Mouse (Mus musculus): ENCODE measurements around the gene Pdp2. TPM values are rescaled to one million over a fixed set of nuclear protein-coding genes. Genes with fewer than 3 reads are reported as not detected.
A peak's percentile ranks its signal among the peaks of the same experiment; 100 is the strongest.
"Not testable (repeated sequence)": the region's sequence is repeated elsewhere in the genome, so short reads cannot be mapped to it uniquely, and the experiment has no call there.

The Pdp2 gene
- polyA plus RNA-seq, 1 experiment from 2014 or later: 3.5 TPM

- ATAC-seq (peak; percentile 92), DNase-seq (ENCODE audit: low read depth, low spot score) (no peak)
- H3K27me3 ChIP-seq: no peaks in the 10 kb centered on the region
- TF ChIP-seq CTCF (IDR thresholded peaks at IDR 0.05): no peak
- in situ Hi-C loops (cut with MboI; ENCODE audit: low pct_unique_long_range_greater_than_20kb): no loop called here
- POLR2A ChIA-PET: interaction anchor here (1.4 kb wide), 1 partner anchor 11 kb away, joined by 4 read pairs; the partner anchor contains the start of gene Rrad
- CTCF ChIA-PET: interaction anchor here (0.7 to 6.7 kb wide), 4 partner anchors 14 to 43 kb away, joined by 3 to 44 read pairs (median 4); no protein-coding TSS in a partner anchor
Observed at GRCm38 (mm10) chr8:104641426-104642323, 50.4 kb downstream of the Pdp2 start, which contains the start of gene Ciao2b. Gene Ciao2b (minus strand): TSS chr8:104641965.

- in situ Hi-C loops (cut with MboI; ENCODE audit: low pct_unique_long_range_greater_than_20kb): no loop called here
- no peaks in the 10 kb centered on the region for H3K27me3 ChIP-seq
- TF ChIP-seq CTCF (IDR thresholded peaks at IDR 0.05): no peak
- DNase-seq (ENCODE audit: low read depth, low spot score) (no peak), ATAC-seq (no peak)
- ChIA-PET CTCF (interaction anchor here (0.7 to 6.7 kb wide), 4 partner anchors 13 to 44 kb away, joined by 3 to 44 read pairs (median 4); no protein-coding TSS in a partner anchor), POLR2A (interaction anchor here (1.4 kb wide), 1 partner anchor 12 kb away, joined by 4 read pairs; the partner anchor contains the start of gene Rrad)
Observed at GRCm38 (mm10) chr8:104642324-104642654, 51.0 kb downstream of the Pdp2 start.

DNA sequence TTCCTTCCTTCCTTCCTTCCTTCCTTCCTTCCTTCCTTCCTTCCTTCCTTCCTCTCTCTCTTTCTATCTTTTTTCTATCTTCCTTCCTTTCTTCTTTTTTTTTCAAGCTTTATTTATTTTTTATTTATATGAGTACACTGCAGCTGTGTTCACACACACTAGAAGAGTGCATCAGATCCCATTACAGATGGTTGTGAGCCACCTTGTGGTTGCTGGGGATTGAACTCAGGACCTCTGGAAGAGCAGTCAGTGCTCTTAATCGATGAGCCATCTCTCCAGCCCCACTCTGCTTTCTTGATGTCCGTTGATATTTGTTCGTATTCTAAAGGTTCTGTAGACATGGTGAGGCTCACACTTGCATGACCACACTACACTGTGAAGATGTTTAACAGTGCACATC lies 52.9 kb downstream of the Pdp2 start:
- H3K27me3 ChIP-seq; in situ Hi-C loops (cut with MboI; ENCODE audit: low pct_unique_long_range_greater_than_20kb); DNase-seq (ENCODE audit: low read depth, low spot score); ATAC-seq: not testable (repeated sequence)
- POLR2A ChIA-PET: interaction anchor here (0.7 kb wide), 1 partner anchor 60 kb away, joined by 6 read pairs; no protein-coding TSS in a partner anchor
- CTCF ChIA-PET: interaction anchor here (1.2 to 6.7 kb wide), 3 partner anchors 20 to 42 kb away, joined by 4 to 44 read pairs (median 15); partner anchors contain the start of gene Cdh16

Other genes starting within 250 kb of the Pdp2 start
- 39.8 TPM for gene Cmtm4, start 195.6 kb upstream of the Pdp2 start, polyA plus RNA-seq (2021)
- 93.1 TPM for gene Dync1li2, start 148.4 kb upstream of the Pdp2 start, polyA plus RNA-seq (2021)
- 0.46 TPM for gene Terb1, start 81.5 kb upstream of the Pdp2 start, polyA plus RNA-seq (2021)
- gene Nae1, start 56.8 kb upstream of the Pdp2 start, polyA plus RNA-seq (2021): 73.2 TPM
- gene Car7, start 56.8 kb upstream of the Pdp2 start, polyA plus RNA-seq (2021): 1.2 TPM
- 738 TPM for gene Cdh16, start 32.9 kb downstream of the Pdp2 start, polyA plus RNA-seq (2021)
- 56.1 TPM for gene Rrad, start 39.9 kb downstream of the Pdp2 start, polyA plus RNA-seq (2021)
- gene Ciao2b, start 50.5 kb downstream of the Pdp2 start, polyA plus RNA-seq (2021): 117 TPM
- not detected for gene Ces2a, start 142.6 kb downstream of the Pdp2 start, polyA plus RNA-seq (2021)
- gene Ces2b, start 240.1 kb downstream of the Pdp2 start, polyA plus RNA-seq (2021): not detected